Mouse (Mus musculus): ENCODE results near the gene Nipsnap1.

GRCm38 (mm10) chr11:4837342-4837741 lies 36.4 kb upstream of the Nipsnap1 start:
- TF ChIP-seq CTCF (IDR thresholded peaks at IDR 0.05; ENCODE audit: extremely low read depth, insufficient read depth, low read length) (no peak), POLR2A (IDR thresholded peaks at IDR 0.05; ENCODE audit: extremely low read depth, insufficient read depth, low read length) (no peak)

Measured in cortical plate, adult 2 months (tissue).